Mouse (Mus musculus): Measurements from ENCODE around the gene Pnkd.

- TF ChIP-seq CTCF (IDR thresholded peaks at IDR 0.05; ENCODE audit: low read depth, low read length) (no peak), POLR2A (IDR thresholded peaks at IDR 0.05; ENCODE audit: extremely low read depth, insufficient read depth, low read length) (no peak)
These were observed 57.2 kb downstream of the Pnkd start for GRCm38 (mm10) chr1:74341898-74342297.
